Mouse (Mus musculus): ENCODE data around the gene Myo10.

The Myo10 gene

GRCm38 (mm10) chr15:25719270-25719669, 96.9 kb downstream of the Myo10 start:
- no peak for DNase-seq (ENCODE audit: low spot score in 2 of 2)

GRCm38 (mm10) chr15:25720263-25720662, 97.9 kb downstream of the Myo10 start:
- DNase-seq (ENCODE audit: low spot score in 2 of 2): no peak

- DNase-seq (ENCODE audit: low spot score in 2 of 2): no peak
Measured at GRCm38 (mm10) chr15:25723281-25724113, 101.2 kb downstream of the Myo10 start.

GRCm38 (mm10) chr15:25724549-25724948, 102.2 kb downstream of the Myo10 start:
- DNase-seq (ENCODE audit: low spot score in 2 of 2): no peak

- no peak for DNase-seq (ENCODE audit: low spot score in 2 of 2)
Measured at GRCm38 (mm10) chr15:25726814-25727213, 104.5 kb downstream of the Myo10 start.

GRCm38 (mm10) chr15:25728501-25728900, 106.2 kb downstream of the Myo10 start:
- no peak for DNase-seq (ENCODE audit: low spot score in 2 of 2)

GRCm38 (mm10) chr15:25731053-25731452, 108.7 kb downstream of the Myo10 start:
- DNase-seq (ENCODE audit: low spot score in 2 of 2): peak in 1 of 2 experiments; percentile 42

- peak in 1 of 2 experiments; percentile 57 for DNase-seq (ENCODE audit: low spot score in 2 of 2)
Measured at GRCm38 (mm10) chr15:25732758-25733428, 110.6 kb downstream of the Myo10 start.

- DNase-seq (ENCODE audit: low spot score in 2 of 2): no peak
Measured at GRCm38 (mm10) chr15:25733739-25734430, 111.6 kb downstream of the Myo10 start.

- DNase-seq (ENCODE audit: low spot score in 2 of 2): no peak
Measured at GRCm38 (mm10) chr15:25736531-25736930, 114.2 kb downstream of the Myo10 start.

- DNase-seq (ENCODE audit: low spot score in 2 of 2): no peak
Measured at GRCm38 (mm10) chr15:25740271-25740670, 117.9 kb downstream of the Myo10 start.

- no peak for DNase-seq (ENCODE audit: low spot score in 2 of 2)
Measured at GRCm38 (mm10) chr15:25742196-25742595, 119.9 kb downstream of the Myo10 start.

GRCm38 (mm10) chr15:25751510-25751909, 129.2 kb downstream of the Myo10 start:
- no peak for DNase-seq (ENCODE audit: low spot score in 2 of 2)

GRCm38 (mm10) chr15:25752597-25752996, 130.3 kb downstream of the Myo10 start:
- DNase-seq (ENCODE audit: low spot score in 2 of 2): no peak

GRCm38 (mm10) chr15:25753003-25753402, 130.7 kb downstream of the Myo10 start:
- DNase-seq (ENCODE audit: low spot score in 2 of 2): no peak

- DNase-seq (ENCODE audit: low spot score in 2 of 2): no peak
Measured at GRCm38 (mm10) chr15:25753878-25754277, 131.6 kb downstream of the Myo10 start.

- peak in 1 of 2 experiments; percentile 49 for DNase-seq (ENCODE audit: low spot score in 2 of 2)
Measured at GRCm38 (mm10) chr15:25754342-25754951, 132.1 kb downstream of the Myo10 start.

- no peak for DNase-seq (ENCODE audit: low spot score in 2 of 2)
Measured at GRCm38 (mm10) chr15:25755536-25755935, 133.2 kb downstream of the Myo10 start.

GRCm38 (mm10) chr15:25756072-25756471, 133.7 kb downstream of the Myo10 start:
- no peak for DNase-seq (ENCODE audit: low spot score in 2 of 2)

GRCm38 (mm10) chr15:25758037-25758436, 135.7 kb downstream of the Myo10 start:
- DNase-seq (ENCODE audit: low spot score in 2 of 2): no peak

GRCm38 (mm10) chr15:25758500-25759086, 136.3 kb downstream of the Myo10 start:
- DNase-seq (ENCODE audit: low spot score in 2 of 2): no peak

- peak; percentile 20 to 44 for DNase-seq (ENCODE audit: low spot score in 2 of 2)
Measured at GRCm38 (mm10) chr15:25760304-25760703, 138.0 kb downstream of the Myo10 start.

Data from frontal cortex, postnatal 14 days (tissue).